Mouse (Mus musculus) liver, postnatal 0 days (tissue): ENCODE results near the gene Slc39a8. TPM values are rescaled to one million over a fixed set of nuclear protein-coding genes. Genes with fewer than 3 reads are reported as not detected.

Experiments
- ATAC-seq: fragments of 200-750 bp; cut with Nextera tagmentation; 2 replicates; pipeline ENCODE4 v1.8.0; 2017; ENCODE audit warnings: mild to moderate bottlenecking, moderate library complexity
- DNase-seq: peaks from one replicate; pipeline ENCODE4 v3.0.0-alpha.2; 2016
- H3K27ac ChIP-seq: fragments of 300-500 bp; sonication (generic); 2 replicates; pipeline ENCODE4 v1.5.1; 2014; ENCODE audit warnings: antibody characterized with exemption, moderate library complexity, mild to moderate bottlenecking, low read depth
- H3K27me3 ChIP-seq: fragments of 300-500 bp; sonication (generic); 2 replicates; pipeline ENCODE4 v1.6.1; 2014; ENCODE audit warnings: low read length, control low read depth, mixed read lengths; ENCODE audit not compliant: insufficient read depth
- H3K36me3 ChIP-seq: fragments of 300-500 bp; sonication (generic); replicated peaks from 2 replicates; pipeline ENCODE4 v1.6.1; 2014; ENCODE audit warnings: mild to moderate bottlenecking, control low read depth, low read length, moderate library complexity, mixed read lengths; ENCODE audit not compliant: insufficient read depth
- H3K4me1 ChIP-seq: fragments of 300-500 bp; sonication (generic); 2 replicates; pipeline ENCODE4 v1.6.1; 2014; ENCODE audit warnings: antibody characterized with exemption, mild to moderate bottlenecking, control low read depth; ENCODE audit not compliant: insufficient read depth
- H3K4me2 ChIP-seq: fragments of 300-500 bp; sonication (generic); 2 replicates; pipeline ENCODE4 v1.6.1; 2014; ENCODE audit warnings: low read depth, mild to moderate bottlenecking, low read length, moderate library complexity, mixed read lengths
- H3K4me3 ChIP-seq: fragments of 300-500 bp; sonication (generic); 2 replicates; pipeline ENCODE4 v1.5.1; 2014; ENCODE audit warnings: low read depth, low read length
- H3K9ac ChIP-seq: fragments of 300-500 bp; sonication (generic); replicated peaks from 2 replicates; pipeline ENCODE4 v1.6.1; 2014; ENCODE audit warnings: mild to moderate bottlenecking, moderate library complexity
- H3K9me3 ChIP-seq: fragments of 300-500 bp; sonication (generic); 2 replicates; pipeline ENCODE4 v1.6.1; 2016; ENCODE audit warnings: mild to moderate bottlenecking, control low read depth, low read length, mixed read lengths
- CTCF ChIP-seq: sonication (generic); IDR thresholded peaks from 2 replicates; pipeline ENCODE4 v1.5.1; 2016; ENCODE audit warnings: antibody characterized with exemption, low read depth
- EP300 ChIP-seq: IDR thresholded peaks from 2 replicates; pipeline ENCODE4 v1.6.1; 2016; ENCODE audit warnings: antibody characterized with exemption, low read depth, mild to moderate bottlenecking
- WGBS: fragments of 180-500 bp; shearing (Covaris S2); extraction: QIAGEN DNeasy Blood & Tissue Kit; methylation state at CpG from one replicate; pipeline ENCODE4 v1.1.7; 2014; ENCODE audit not compliant: insufficient replicate concordance; 5-methylcytosine and 5-hydroxymethylcytosine counted together
- polyA plus RNA-seq: library from polyadenylated mRNA; unstranded; fragments of >200 nt; fragmentation: Nextera tagmentation; extraction: Ambion mirVana; gene quantifications from 2 replicates; pipeline ENCODE4 v1.2.1, GENCODE M21; 2015

Slc39a8 gene
- polyA plus RNA-seq, 1 experiment from 2014 or later = 12.2 TPM

- Histone ChIP-seq H3K27ac (no peak overlapping the region), H3K4me2 (peak overlapping the region; percentile 33; the same call in 1 of the 2 replicates), H3K27me3 (no peaks in the 10 kb centered on the region), H3K4me3 (no peak overlapping the region), H3K36me3 (no peaks in the 10 kb centered on the region; the same call in 1 of the 2 replicates), H3K9ac (no peak overlapping the region), H3K9me3 (no peaks in the 10 kb centered on the region), H3K4me1 (peaks cover 29% of the 10 kb centered on the region)
- ATAC-seq (peak; percentile 32), DNase-seq (no peak)
- WGBS = 58% methylated on average over 5 of the region's 5 CpGs
- no peak for TF ChIP-seq EP300
- TF ChIP-seq CTCF = peak; percentile 40
These were observed 18.1 kb downstream of the Slc39a8 start for GRCm38 (mm10) chr3:135843181-135843580.

- Histone ChIP-seq H3K9me3 (no peaks in the 10 kb centered on the region), H3K4me3 (no peak overlapping the region), H3K4me2 (peak overlapping the region; percentile 33; the same call in 1 of the 2 replicates), H3K36me3 (no peaks in the 10 kb centered on the region; the same call in 1 of the 2 replicates), H3K27ac (no peak overlapping the region), H3K4me1 (peaks cover 29% of the 10 kb centered on the region), H3K9ac (no peak overlapping the region), H3K27me3 (no peaks in the 10 kb centered on the region)
- no peak for DNase-seq
- TF ChIP-seq EP300 (peak; percentile 82), CTCF (no peak)
- 54% methylated on average over 8 of the region's 8 CpGs for WGBS
- ATAC-seq = peak; percentile 76
These were observed 18.6 kb downstream of the Slc39a8 start for GRCm38 (mm10) chr3:135843707-135844106.

GRCm38 (mm10) chr3:135844835-135845234 lies 19.8 kb downstream of the Slc39a8 start:
- H3K9me3 ChIP-seq = no peaks in the 10 kb centered on the region
- peaks cover 29% of the 10 kb centered on the region for H3K4me1 ChIP-seq
- DNase-seq (no peak), ATAC-seq (no peak)
- no peak overlapping the region for H3K4me3 ChIP-seq
- H3K36me3 ChIP-seq = no peaks in the 10 kb centered on the region; the same call in 1 of the 2 replicates
- H3K27ac ChIP-seq = no peak overlapping the region
- no peaks in the 10 kb centered on the region for H3K27me3 ChIP-seq
- no peak overlapping the region for H3K9ac ChIP-seq
- 68% methylated on average over 1 of the region's 1 CpGs for WGBS
- TF ChIP-seq EP300 = no peak
- no peak for TF ChIP-seq CTCF
- no peak overlapping the region for H3K4me2 ChIP-seq

- H3K4me2 ChIP-seq = no peak overlapping the region
- no peaks in the 10 kb centered on the region for H3K27me3 ChIP-seq
- no peaks in the 10 kb centered on the region for H3K9me3 ChIP-seq
- WGBS = 61% methylated on average over 7 of the region's 7 CpGs
- no peak overlapping the region for H3K4me3 ChIP-seq
- no peaks in the 10 kb centered on the region; the same call in 1 of the 2 replicates for H3K36me3 ChIP-seq
- peaks cover 29% of the 10 kb centered on the region for H3K4me1 ChIP-seq
- no peak overlapping the region for H3K9ac ChIP-seq
- no peak overlapping the region for H3K27ac ChIP-seq
- ATAC-seq (no peak), DNase-seq (no peak)
- TF ChIP-seq CTCF (no peak), EP300 (no peak)
These were observed 20.8 kb downstream of the Slc39a8 start for GRCm38 (mm10) chr3:135845860-135846259.

- Histone ChIP-seq H3K27ac (no peak overlapping the region), H3K9ac (no peak overlapping the region), H3K36me3 (peaks cover 3% of the 10 kb centered on the region; the same call in 1 of the 2 replicates), H3K27me3 (no peaks in the 10 kb centered on the region), H3K9me3 (no peaks in the 10 kb centered on the region), H3K4me3 (no peak overlapping the region), H3K4me1 (peaks cover 6% of the 10 kb centered on the region), H3K4me2 (no peak overlapping the region)
- ATAC-seq = no peak
- DNase-seq = no peak
- TF ChIP-seq CTCF = no peak
- no peak for TF ChIP-seq EP300
- WGBS = 44% methylated on average over 2 of the region's 2 CpGs
These were observed 26.5 kb downstream of the Slc39a8 start for GRCm38 (mm10) chr3:135851607-135852006.

- 80% methylated on average over 10 of the region's 10 CpGs for WGBS
- H3K36me3 ChIP-seq = peaks cover 8% of the 10 kb centered on the region
These were observed 28.7 kb downstream of the Slc39a8 start for GRCm38 (mm10) chr3:135853604-135854297.

More at GRCm38 (mm10) chr3:135853604-135854297, 28.7 kb downstream of the Slc39a8 start:
- Histone ChIP-seq H3K4me3 (no peak overlapping the region), H3K4me1 (peaks cover 6% of the 10 kb centered on the region), H3K9ac (no peak overlapping the region), H3K9me3 (no peaks in the 10 kb centered on the region), H3K4me2 (no peak overlapping the region), H3K27ac (no peak overlapping the region), H3K27me3 (no peaks in the 10 kb centered on the region)
- ATAC-seq (no peak), DNase-seq (peak; percentile 22)
- TF ChIP-seq CTCF = peak; percentile 51
- TF ChIP-seq EP300 = no peak
